Mouse (Mus musculus) kidney, adult 8-10 months (tissue): ENCODE data around the gene Rnd1.

Experiments
- DNase-seq, 2 experiments: peaks; one replicate each; pipeline ENCODE4 v3.0.0; 2022

Gene Rnd1

DNA sequence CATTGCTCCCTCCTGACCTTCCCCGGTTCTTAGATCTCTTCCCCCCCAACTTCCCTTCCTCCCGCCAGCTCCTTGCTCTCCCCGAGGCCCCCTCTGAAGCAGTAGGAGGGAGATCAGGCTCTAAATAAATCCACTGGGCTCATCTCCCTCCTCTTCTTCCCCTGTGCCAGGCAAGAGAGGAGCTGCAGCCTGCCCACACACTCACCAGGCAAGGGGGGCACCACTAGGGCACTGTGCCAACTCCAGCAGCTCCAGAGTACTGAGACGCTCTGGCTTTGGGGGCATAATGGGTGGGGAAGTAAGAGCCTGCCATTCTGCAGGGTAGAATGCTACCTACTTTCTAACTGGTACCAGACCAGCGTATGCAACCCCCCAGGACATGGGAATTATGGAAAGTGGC is 40.7 kb downstream of the Rnd1 start:
- no peak for DNase-seq

DNA sequence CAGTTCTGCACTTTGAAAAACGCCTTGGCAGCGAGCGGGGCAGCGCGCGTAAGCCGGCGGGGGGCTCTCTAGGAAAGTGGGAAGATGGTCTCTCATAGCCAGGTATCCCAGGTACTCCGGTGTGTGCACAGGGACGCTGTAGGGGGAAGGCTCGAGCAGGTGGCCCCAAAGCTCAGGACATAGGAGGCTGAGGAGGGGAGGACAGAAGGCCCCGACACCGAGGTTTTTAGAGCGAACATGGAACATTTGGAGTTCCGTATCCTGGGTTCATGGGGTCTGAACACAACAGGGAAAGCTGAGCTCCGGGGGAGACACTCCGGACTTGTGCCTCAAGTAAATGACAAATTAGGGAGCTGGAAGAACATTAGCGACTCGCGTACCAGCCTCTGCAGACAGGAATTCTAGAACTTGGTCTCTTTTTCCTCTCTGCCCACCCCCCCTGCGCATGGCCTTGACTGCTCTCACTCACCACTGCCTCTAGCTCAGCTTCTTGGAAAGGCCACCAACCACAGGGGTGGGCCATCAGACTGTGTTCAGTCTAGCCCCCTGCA is 41.9 kb downstream of the Rnd1 start:
- DNase-seq: no peak

DNA sequence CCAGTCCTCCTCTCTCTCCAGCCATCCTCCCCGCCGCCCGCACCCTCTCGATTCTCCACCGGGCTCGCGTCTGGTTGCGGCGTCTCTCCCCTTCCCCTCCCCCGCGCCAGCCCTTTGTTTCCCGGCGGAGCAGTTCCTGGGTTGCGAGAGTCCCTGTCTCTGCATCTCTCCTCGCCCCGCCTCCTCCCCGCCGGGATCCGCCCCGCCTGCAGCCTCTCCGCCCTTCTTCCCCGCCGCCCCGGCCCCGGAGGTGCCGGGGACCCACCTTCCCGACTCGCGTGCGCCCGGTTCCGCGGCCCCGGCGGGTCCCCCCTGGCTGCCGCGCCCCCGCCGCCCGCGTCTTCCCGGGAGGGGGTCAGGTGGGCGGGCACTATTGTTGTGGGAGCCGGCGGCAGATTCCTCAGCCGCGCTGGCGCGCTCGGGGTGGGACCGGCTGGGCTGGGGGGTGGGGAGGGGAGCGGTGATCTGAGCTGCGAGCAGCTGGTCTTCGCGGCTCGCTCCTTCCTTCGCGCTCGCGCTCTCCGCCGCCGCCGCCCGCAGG is 42.6 kb downstream of the Rnd1 start:
- DNase-seq: peak; percentile 54 to 64

DNA sequence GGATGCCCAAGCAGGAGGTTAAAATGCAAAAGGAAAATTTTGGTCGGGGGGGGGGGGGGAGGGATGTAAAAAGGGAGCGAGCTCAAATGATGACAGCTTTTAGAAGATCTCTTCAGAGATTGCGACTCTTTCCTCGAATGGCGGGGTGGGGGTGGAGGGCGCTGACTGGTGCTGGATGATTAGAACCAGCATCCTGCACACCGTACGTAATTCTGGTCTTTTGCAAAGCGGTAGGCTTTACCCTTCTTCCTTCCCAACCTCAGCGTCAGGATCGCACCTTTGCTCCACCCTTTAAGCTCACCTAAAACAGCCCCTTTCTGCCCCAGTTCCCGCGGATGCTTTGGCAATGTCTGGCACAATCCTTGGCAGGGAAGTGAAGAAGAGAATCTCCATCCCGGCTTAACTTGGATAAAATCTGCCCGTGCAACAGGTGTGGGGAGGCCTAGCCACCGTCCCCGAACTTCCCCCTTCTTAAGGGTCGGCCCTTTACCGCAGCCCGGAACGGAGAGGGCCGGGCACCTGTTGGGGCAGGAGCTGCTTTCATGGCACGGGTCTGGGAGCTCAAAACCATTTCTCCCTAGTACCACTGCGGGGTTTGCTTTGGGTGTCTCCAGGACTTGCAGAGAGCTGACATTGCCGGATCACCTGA is 43.3 kb downstream of the Rnd1 start:
- DNase-seq: no peak

DNA sequence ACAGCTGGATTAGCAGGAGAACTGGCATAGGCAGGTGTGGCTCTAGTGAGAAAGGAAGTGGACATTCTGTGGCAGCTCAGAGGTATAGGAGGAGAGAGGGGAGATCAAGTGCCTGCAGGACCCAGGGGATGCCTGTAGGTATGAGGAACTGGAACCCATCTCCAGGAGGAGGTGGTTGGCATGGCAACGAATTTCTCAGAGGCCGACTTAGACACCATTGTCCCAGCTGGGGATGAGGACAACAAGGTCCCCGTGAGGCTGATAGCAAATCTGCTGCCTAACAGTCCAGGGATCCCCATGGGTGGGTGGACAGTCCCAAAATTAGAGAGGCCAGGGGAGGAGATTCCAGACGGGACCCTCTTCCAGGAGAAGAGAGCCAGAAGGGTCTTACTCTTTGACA is 44.3 kb downstream of the Rnd1 start:
- DNase-seq: no peak

DNA sequence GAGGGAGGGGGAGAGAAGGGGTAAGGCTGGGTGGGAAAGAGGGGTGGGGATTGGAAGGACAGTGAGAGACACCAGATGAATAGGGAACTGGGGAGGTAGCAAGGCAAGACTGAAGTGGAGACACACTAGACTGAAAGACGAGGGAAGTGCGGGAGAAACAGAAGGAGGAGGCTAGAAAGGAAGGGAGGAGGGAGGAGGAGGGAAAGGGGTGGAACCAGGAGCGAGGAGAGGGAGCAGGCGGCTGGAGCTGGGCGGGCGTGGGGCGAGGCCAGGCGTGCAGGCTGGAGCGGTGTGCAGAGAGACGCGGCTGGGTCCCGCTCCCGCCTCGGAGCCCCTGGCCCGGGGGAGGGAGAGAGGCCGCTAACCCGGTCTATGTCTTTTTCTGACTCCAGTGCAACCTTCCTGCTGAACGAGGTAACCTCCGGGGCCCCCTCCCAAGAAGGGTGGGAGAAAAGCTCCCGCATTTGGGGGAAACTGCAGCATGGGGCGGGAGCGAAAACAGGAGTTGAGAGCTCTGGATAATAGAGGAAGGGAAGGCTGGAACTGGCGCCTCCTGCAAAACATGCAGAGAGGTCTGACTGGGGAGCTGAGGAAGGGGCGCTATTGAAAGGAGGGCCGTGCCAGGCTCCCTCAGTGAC is 45.0 kb downstream of the Rnd1 start:
- DNase-seq: peak; percentile 67 to 75

DNA sequence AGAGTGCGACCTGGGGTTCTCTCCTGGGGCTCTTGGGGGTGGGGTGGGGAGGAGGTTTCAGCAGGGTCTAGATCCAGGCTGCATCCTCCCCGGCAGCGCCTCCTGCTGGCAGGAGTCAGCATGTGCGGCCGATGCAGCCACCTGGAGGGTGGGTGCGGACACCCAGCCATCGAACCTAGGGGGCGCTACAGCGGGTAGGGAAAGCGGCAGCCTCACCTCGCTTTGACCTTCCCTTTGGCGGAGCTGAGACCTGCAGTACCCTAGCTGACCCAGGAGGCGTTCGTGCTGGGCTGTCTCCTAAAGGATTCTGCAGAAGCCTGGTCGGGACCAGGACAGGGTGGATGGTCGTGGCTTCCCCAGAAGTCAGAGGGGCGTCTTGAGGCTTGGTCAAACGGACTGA is 45.8 kb downstream of the Rnd1 start:
- peak; percentile 64 to 65 for DNase-seq

DNA sequence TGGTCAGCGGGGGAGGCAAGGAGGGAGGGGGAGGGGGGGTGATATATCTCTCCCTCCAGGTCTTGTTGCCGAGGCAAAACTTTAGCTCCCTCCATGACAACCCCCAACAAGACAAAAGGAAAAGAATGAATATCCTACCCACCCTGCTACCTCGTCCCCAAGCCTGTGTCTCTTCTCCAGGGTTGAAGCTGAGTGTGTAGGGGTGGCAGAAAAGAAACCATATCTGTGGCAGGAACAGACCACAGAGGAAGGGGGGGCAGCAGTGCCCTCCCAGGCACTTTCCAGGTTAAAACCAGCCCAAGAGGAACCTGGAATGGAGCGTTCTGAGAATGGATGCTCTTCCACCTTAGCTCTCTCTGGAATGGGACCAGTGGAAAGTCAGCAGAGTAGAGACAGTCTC is 46.7 kb downstream of the Rnd1 start, which contains the start of gene Cacnb3:
Gene Cacnb3 (plus strand): TSS at position 301 of the 400 bp plus-strand sequence.
- no peak for DNase-seq

DNA sequence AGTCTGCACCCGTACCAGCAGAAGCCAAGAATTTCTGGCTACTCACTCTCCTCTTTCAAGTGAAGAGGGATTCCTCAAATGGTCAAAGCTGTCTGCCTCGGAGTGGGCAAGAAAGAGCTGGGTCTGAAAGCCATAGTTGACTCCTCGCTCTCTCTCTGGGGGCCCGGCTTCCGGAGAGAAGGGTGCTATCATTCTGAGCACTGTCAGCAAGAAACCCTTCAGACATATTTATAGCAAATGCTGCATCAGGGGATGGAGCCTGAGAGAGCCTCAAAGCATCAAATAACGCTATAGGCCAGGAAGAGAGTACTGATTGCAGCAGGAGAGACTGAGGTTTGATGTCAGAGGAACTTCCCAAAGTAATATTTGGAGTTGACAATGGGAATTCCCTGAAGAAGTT is 47.8 kb downstream of the Rnd1 start:
- no peak for DNase-seq

DNA sequence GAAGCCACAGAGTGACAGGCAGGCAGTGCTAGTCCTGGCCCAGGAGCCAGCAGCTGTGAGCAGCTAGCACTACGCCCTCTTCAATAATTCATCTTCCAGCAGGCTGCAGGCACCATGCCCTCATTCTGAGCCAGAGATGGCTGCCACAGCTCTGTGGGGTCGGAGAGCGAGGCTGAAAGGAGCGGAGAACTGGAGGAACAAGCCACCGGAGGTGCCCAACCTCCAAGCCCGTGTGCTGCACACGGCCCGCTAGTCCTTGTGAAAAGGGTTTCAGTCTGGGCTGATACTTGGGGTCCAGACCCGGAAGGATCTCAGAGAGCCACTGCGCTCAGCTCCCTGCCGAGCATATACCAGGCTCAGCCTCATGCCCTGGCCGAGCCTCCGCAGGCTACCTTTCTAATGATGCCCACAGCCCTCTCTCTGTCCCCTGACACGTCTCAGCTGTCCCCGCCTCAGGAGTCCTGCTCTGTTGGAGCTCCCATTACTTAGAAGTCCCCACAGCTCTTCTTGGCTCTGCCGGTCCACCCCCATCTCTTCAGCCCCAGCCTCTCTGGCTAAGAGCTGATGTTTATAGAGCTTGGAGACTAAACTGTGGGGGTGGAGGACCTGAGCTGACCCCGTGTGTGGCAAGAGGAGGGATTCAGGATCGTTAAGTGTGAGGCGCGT is 48.5 kb downstream of the Rnd1 start:
- no peak for DNase-seq

DNA sequence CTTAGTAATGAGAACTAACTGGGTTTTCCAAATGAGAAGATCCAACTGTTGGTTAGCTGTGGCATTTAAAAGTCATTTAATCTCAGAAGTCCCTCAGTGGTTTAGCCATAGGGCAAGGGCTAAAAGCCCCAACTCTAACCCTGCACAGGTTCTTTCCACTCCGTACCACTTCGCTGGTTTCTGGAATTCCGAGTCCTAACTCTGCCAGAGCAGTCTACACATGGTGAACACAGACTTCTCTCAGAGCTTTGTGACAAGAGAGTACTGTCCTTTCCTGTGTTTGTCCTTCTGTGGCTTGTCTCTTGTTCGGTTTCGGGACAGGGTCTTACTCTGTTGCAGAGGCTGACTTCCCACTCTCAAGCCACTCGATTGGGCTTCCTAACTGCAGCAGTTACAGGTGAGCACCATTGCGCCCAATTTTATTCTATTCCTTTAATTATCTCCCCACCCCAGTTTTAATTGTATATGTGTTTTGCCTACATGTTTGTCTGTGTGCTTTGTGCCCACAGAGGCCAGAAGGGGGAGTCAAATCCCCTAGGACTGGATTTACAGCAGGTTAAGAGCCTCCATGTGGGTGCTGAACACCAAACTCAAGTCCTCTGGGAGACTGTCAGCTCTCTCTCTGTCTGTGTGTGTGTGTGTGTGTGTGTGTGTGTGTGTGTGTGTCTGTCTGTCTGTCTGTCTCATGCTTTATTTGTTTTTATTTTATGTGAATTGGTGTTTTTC is 50.6 kb downstream of the Rnd1 start:
- DNase-seq: peak in 1 of 2 experiments; percentile 34

GRCm38 (mm10) chr15:98626078-98626477 is 51.2 kb downstream of the Rnd1 start:
- no peak for DNase-seq

DNA sequence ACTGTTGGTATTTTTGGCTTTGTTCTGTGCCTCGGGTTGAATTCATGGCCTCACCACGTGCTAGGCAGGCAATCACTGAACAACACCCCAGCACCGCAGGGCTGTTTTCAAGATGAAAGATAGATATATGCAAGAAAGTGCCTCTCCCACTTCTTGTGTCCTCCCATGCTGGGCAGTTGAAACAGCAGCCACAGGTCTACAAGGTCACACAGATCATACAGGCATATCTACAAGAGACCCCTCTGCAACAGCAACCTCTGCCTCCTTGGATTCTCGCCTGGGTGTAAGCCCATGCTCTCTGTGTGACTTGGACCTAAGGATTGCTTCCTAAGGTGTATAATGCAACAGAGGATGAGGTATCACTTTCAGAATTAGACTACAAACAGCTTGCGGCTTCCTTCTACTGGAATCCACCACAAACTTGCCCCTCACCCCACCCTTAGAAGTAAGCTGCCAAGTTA is 53.9 kb downstream of the Rnd1 start:
- no peak for DNase-seq

- DNase-seq: no peak
Observed at GRCm38 (mm10) chr15:98622721-98623120, 54.5 kb downstream of the Rnd1 start.

- peak in 1 of 2 experiments; percentile 54 for DNase-seq
Observed at GRCm38 (mm10) chr15:98622199-98622598, 55.1 kb downstream of the Rnd1 start.

DNA sequence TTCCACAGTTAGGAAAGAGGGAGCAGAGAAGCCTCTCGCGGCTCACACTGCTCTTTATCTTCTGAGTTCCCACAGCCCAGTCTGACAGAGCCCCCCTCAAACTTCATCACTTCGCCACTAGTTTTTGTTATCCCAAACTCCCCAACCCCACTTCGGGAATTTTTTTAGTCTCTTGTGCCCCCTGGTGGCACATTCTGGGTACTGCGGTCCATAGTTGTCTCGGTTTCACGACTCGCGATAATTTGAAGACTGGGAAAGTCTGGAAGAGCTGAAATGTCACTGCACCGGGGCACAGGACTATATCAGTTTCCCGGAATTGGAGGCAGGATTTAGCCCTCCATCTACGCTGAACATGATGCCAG is 60.1 kb downstream of the Rnd1 start:
- DNase-seq: peak; percentile 66 to 86

DNA sequence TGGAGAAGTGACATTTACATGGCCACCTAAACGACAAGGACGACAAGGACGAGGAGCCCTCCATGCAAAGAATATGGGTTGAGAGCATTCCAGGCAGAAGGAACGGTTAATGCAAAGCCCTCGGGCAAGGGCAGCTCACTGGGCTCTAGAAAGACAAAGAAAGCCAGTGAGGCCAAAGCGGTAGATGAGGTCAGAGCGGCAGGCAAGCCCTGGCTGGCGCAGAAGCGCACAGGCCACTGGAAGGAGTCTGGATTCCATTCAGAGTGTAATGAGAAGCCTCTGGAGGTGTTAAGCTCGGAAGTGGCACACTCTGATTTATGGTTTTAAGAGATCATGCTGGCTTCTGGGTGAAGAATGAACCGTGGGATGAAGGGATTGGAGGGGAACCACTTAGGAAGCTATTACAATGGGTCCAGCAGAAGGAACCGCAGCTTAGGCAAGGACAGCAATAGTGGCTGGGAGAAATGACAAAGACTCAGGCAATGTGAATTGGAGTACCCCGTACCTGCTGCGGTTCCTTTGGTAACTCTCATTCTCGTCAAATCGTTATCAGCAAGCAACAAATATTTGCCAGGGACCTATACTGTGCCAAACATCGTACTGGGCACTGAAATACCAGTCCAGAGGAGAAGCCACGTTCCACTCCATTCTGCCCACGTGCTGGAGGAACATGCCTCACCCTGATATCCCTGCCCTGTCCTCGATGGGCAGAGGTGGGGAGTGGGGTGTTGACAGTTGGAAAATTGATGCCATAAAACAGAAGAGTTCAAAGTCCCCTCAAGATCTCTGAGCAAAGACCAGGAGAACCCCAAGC is 60.7 kb downstream of the Rnd1 start:
- peak in 1 of 2 experiments; percentile 59 for DNase-seq

GRCm38 (mm10) chr15:98615751-98616150 is 61.5 kb downstream of the Rnd1 start:
- no peak for DNase-seq

GRCm38 (mm10) chr15:98614971-98615370 is 62.3 kb downstream of the Rnd1 start:
- DNase-seq: peak; percentile 49 to 64

GRCm38 (mm10) chr15:98614551-98614950 is 62.7 kb downstream of the Rnd1 start:
- DNase-seq: peak; percentile 69 to 75
